Mouse (Mus musculus): ENCODE data around the gene Ap5m1. TPM values are rescaled to one million over a fixed set of nuclear protein-coding genes. Genes with fewer than 3 reads are reported as not detected.

The Ap5m1 gene
- total and polyA plus RNA-seq, 3 experiments, result 13.7 to 15.1 TPM; not detected in 1

- no peaks in the 10 kb centered on the region; the same call in 1 of the 2 replicates for H3K79me2 ChIP-seq (ENCODE audit: control insufficient read depth, insufficient read depth, low read length, poor library complexity)
- no peak overlapping the region for H3K4me3 ChIP-seq (ENCODE audit: control insufficient read depth in 1 of 2, insufficient read depth in 1 of 2, low read depth in 2 of 2, low read length in 2 of 2)
- no peaks in the 10 kb centered on the region for H3K9me3 ChIP-seq (replicated peaks; ENCODE audit: insufficient read depth, low read length)
- H3K27me3 ChIP-seq (ENCODE audit: control insufficient read depth in 1 of 2, insufficient read depth in 2 of 2, low read length in 2 of 2), result no peaks in the 10 kb centered on the region
- no peak overlapping the region for H3K9ac ChIP-seq (ENCODE audit: control insufficient read depth, low read depth, low read length, poor library complexity, severe bottlenecking)
- H3K27ac ChIP-seq (ENCODE audit: control insufficient read depth, low read depth, low read length), result no peak overlapping the region
- no peaks in the 10 kb centered on the region for H3K4me1 ChIP-seq (ENCODE audit: control insufficient read depth in 1 of 2, insufficient read depth in 2 of 2, low read length in 2 of 2)
- peaks cover 2 to 12% of the 10 kb centered on the region in 2 experiments; a peak in 3 of 4 replicates for H3K36me3 ChIP-seq (ENCODE audit: control insufficient read depth in 1 of 2, insufficient read depth in 2 of 2, low read length in 2 of 2)
- TF ChIP-seq ZKSCAN1 (IDR thresholded peaks at IDR 0.05; ENCODE audit: low read depth, low read length) (no peak), ETS1 (IDR thresholded peaks at IDR 0.05; ENCODE audit: low read depth, low read length) (no peak), SMC3 (IDR thresholded peaks at IDR 0.05; ENCODE audit: low read depth, low read length) (no peak), HCFC1 (IDR thresholded peaks at IDR 0.05; ENCODE audit: low read depth, low read length) (no peak), POLR2AphosphoS5 (IDR thresholded peaks at IDR 0.05; ENCODE audit: borderline replicate concordance, low read depth, low read length) (no peak), TAL1 (IDR thresholded peaks at IDR 0.05; ENCODE audit: low read length) (no peak), MXI1 (IDR thresholded peaks at IDR 0.05; ENCODE audit: low read depth, low read length) (no peak), USF2 (IDR thresholded peaks at IDR 0.05; ENCODE audit: borderline replicate concordance in 1 of 2, insufficient read depth in 1 of 2, low read depth in 1 of 2, low read length in 2 of 2) (no peak), ZC3H11A (IDR thresholded peaks at IDR 0.05; ENCODE audit: low read depth, low read length) (no peak), TBP (IDR thresholded peaks at IDR 0.05; ENCODE audit: low read depth, low read length) (no peak), NRF1 (IDR thresholded peaks at IDR 0.05; ENCODE audit: insufficient read depth, low read depth, low read length, poor library complexity, severe bottlenecking) (no peak), ZMIZ1 (IDR thresholded peaks at IDR 0.05; ENCODE audit: low read depth, low read length) (no peak), ZNF384 (IDR thresholded peaks at IDR 0.05; ENCODE audit: low read depth, low read length) (no peak), POLR2A (IDR thresholded peaks at IDR 0.05; ENCODE audit: control insufficient read depth in 1 of 2, insufficient read depth in 1 of 2, low read depth in 1 of 2, low read length in 2 of 2, poor library complexity in 1 of 2) (no peak), UBTF (IDR thresholded peaks at IDR 0.05; ENCODE audit: borderline replicate concordance, insufficient read depth, low read depth, low read length) (no peak), CHD2 (IDR thresholded peaks at IDR 0.05; ENCODE audit: low read length) (no peak), USF1 (IDR thresholded peaks at IDR 0.05; ENCODE audit: low read depth, low read length) (no peak), BHLHE40 (IDR thresholded peaks at IDR 0.05; ENCODE audit: borderline replicate concordance, low read depth, low read length) (no peak)
- no peak for DNase-seq (ENCODE audit: low read depth, low spot score)
These were observed 38.7 kb upstream of the Ap5m1 start for GRCm38 (mm10) chr14:49027040-49027778.

GRCm38 (mm10) chr14:49027779-49028368 is 38.0 kb upstream of the Ap5m1 start:
- Histone ChIP-seq H3K27ac (ENCODE audit: control insufficient read depth, low read depth, low read length) (no peak overlapping the region), H3K9ac (ENCODE audit: control insufficient read depth, low read depth, low read length, poor library complexity, severe bottlenecking) (no peak overlapping the region), H3K27me3 (ENCODE audit: control insufficient read depth in 1 of 2, insufficient read depth in 2 of 2, low read length in 2 of 2) (no peaks in the 10 kb centered on the region), H3K4me3 (ENCODE audit: control insufficient read depth in 1 of 2, insufficient read depth in 1 of 2, low read depth in 2 of 2, low read length in 2 of 2) (no peak overlapping the region), H3K9me3 (replicated peaks; ENCODE audit: insufficient read depth, low read length) (no peaks in the 10 kb centered on the region), H3K4me1 (ENCODE audit: control insufficient read depth in 1 of 2, insufficient read depth in 2 of 2, low read length in 2 of 2) (no peaks in the 10 kb centered on the region), H3K36me3 (ENCODE audit: control insufficient read depth in 1 of 2, insufficient read depth in 2 of 2, low read length in 2 of 2) (peaks cover 2 to 12% of the 10 kb centered on the region in 2 experiments; a peak in 3 of 4 replicates), H3K79me2 (ENCODE audit: control insufficient read depth, insufficient read depth, low read length, poor library complexity) (no peaks in the 10 kb centered on the region; the same call in 1 of the 2 replicates)
- peak; percentile 49 for DNase-seq (ENCODE audit: low read depth, low spot score)
- peak in 2 of 3 experiments; percentile 34 to 60; a peak in 4 of 6 replicates for TF ChIP-seq CTCF (IDR thresholded peaks at IDR 0.05 in 2 of 3, conservative IDR thresholded peaks at IDR 0.05 in 1 of 3; ENCODE audit: control insufficient read depth in 1 of 3, insufficient read depth in 1 of 3, low read depth in 2 of 3, low read length in 3 of 3, poor library complexity in 1 of 3, severe bottlenecking in 1 of 3)
- peak; percentile 48 for TF ChIP-seq RAD21 (IDR thresholded peaks at IDR 0.05; ENCODE audit: low read depth, low read length)
- no peak for TF ChIP-seq UBTF (IDR thresholded peaks at IDR 0.05; ENCODE audit: borderline replicate concordance, insufficient read depth, low read depth, low read length)
- peak; percentile 91 for TF ChIP-seq ZNF384 (IDR thresholded peaks at IDR 0.05; ENCODE audit: low read depth, low read length)
- TF ChIP-seq SMC3 (IDR thresholded peaks at IDR 0.05; ENCODE audit: low read depth, low read length), result peak; percentile 47
- no peak for TF ChIP-seq POLR2AphosphoS2 (IDR thresholded peaks at IDR 0.05; ENCODE audit: low read length)
- no peak for TF ChIP-seq MAZ (IDR thresholded peaks at IDR 0.05; ENCODE audit: low read depth, low read length)
